18 mouse cellular contexts compared by ENCODE assay signal in the genomic region with DNA sequence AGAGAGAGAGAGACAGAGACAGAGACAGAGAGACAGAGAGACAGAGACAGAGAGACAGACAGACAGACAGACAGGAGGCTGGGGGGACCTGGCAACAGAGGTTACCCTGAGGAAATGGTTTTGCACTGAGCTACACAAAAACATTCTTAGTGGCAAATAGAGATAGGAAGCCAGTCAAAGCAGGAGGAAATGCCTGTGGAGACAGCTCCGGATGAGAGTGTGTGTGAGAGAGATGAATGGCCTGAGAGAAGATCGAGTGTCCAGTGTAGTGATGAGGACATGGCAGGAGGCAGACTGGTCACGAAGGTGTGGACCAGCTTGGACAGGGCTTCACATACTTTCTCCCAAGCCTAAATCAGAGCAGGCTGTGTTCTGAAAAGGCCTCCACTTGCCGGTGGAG. TPM values are rescaled to one million over a fixed set of nuclear protein-coding genes. Genes with fewer than 3 reads are reported as not detected.
DNase-seq lines count a peak whose midpoint lies in the region; ATAC-seq and TF ChIP-seq lines count a peak whose summit lies in the region.
"Had no signal": no experiment of that assay in that cellular context is flagged by ENCODE, and none has a peak within 500 bp of the region (broad histone marks: within the 10 kb centered on the region; RNA-seq: fewer than 3 reads in every experiment).

No protein-coding gene starts in this region.

- peaks cover 10% of the 10 kb centered on the region for H3K79me2 ChIP-seq in heart, adult 2 months (replicated peaks; ENCODE audit: control insufficient read depth, insufficient read depth, low read length)

- no peaks in the 10 kb centered on the region for H3K9me3 ChIP-seq in heart, embryonic 11.5 days (replicated peaks; ENCODE audit: control insufficient read depth, low read length)
- H3K9me3 ChIP-seq in kidney, embryonic 15.5 days (replicated peaks) = no peaks in the 10 kb centered on the region
- H3K9me3 ChIP-seq in megakaryocyte, embryonic 14.5 days = no peaks in the 10 kb centered on the region
- no peaks in the 10 kb centered on the region for H3K9me3 ChIP-seq in intestine, postnatal 0 days (ENCODE audit: control insufficient read depth)
- H3K9me3 ChIP-seq: G1E; midbrain, embryonic 12.5 days had no signal

- no peak overlapping the region for H3K9ac ChIP-seq in heart, embryonic 11.5 days (ENCODE audit: low read depth, low read length)
- no peak overlapping the region for H3K9ac ChIP-seq in heart, adult 2 months (ENCODE audit: low read depth, low read length)
- no peak overlapping the region for H3K9ac ChIP-seq in kidney, embryonic 15.5 days
- no peak overlapping the region for H3K9ac ChIP-seq in intestine, postnatal 0 days (ENCODE audit: low read depth, low read length)
- H3K9ac ChIP-seq: forebrain, postnatal 0 days; midbrain, embryonic 12.5 days had no signal

- no peak overlapping the region for H3K4me2 ChIP-seq in heart, embryonic 11.5 days
- H3K4me2 ChIP-seq in kidney, embryonic 15.5 days = no peak overlapping the region
- no peak overlapping the region for H3K4me2 ChIP-seq in intestine, postnatal 0 days (replicated peaks; ENCODE audit: low read depth)
- H3K4me2 ChIP-seq: midbrain, embryonic 12.5 days had no signal

- H3K36me3 ChIP-seq in heart, embryonic 11.5 days (ENCODE audit: control insufficient read depth, insufficient read depth, low read length) = no peaks in the 10 kb centered on the region
- H3K36me3 ChIP-seq in heart, adult 2 months (ENCODE audit: control insufficient read depth, insufficient read depth, low read length) = no peaks in the 10 kb centered on the region; the same call in 1 of the 2 replicates
- H3K36me3 ChIP-seq in kidney, embryonic 15.5 days = no peaks in the 10 kb centered on the region
- peaks cover 62% of the 10 kb centered on the region for H3K36me3 ChIP-seq in megakaryocyte, embryonic 14.5 days (replicated peaks; ENCODE audit: low read length)
- no peaks in the 10 kb centered on the region for H3K36me3 ChIP-seq in intestine, postnatal 0 days (ENCODE audit: control insufficient read depth, insufficient read depth)
- H3K36me3 ChIP-seq: midbrain, embryonic 12.5 days had no signal

- H3K4me3 ChIP-seq in heart, embryonic 11.5 days (ENCODE audit: low read depth, low read length) = no peak overlapping the region
- no peak overlapping the region for H3K4me3 ChIP-seq in heart, adult 2 months
- H3K4me3 ChIP-seq in kidney, embryonic 15.5 days (replicated peaks) = no peak overlapping the region
- H3K4me3 ChIP-seq in megakaryocyte, embryonic 14.5 days (replicated peaks) = peak overlapping the region; percentile 84
- H3K4me3 ChIP-seq in intestine, postnatal 0 days (ENCODE audit: low read depth, low read length) = no peak overlapping the region
- H3K4me3 ChIP-seq: left cerebral cortex, adult 2 months; midbrain, embryonic 12.5 days; myocyte had no signal

- no peaks in the 10 kb centered on the region for H3K27me3 ChIP-seq in heart, embryonic 11.5 days (ENCODE audit: control insufficient read depth, insufficient read depth, low read length)
- no peaks in the 10 kb centered on the region for H3K27me3 ChIP-seq in heart, adult 2 months (ENCODE audit: control insufficient read depth, insufficient read depth, low read length)
- H3K27me3 ChIP-seq in kidney, embryonic 15.5 days = no peaks in the 10 kb centered on the region
- no peaks in the 10 kb centered on the region for H3K27me3 ChIP-seq in megakaryocyte, embryonic 14.5 days (replicated peaks)
- H3K27me3 ChIP-seq in intestine, postnatal 0 days (replicated peaks; ENCODE audit: control insufficient read depth, insufficient read depth, low read length) = no peaks in the 10 kb centered on the region
- H3K27me3 ChIP-seq: midbrain, embryonic 12.5 days had no signal

- peaks cover 43% of the 10 kb centered on the region for H3K4me1 ChIP-seq in heart, embryonic 11.5 days (ENCODE audit: control insufficient read depth, insufficient read depth, low read length)
- H3K4me1 ChIP-seq in heart, adult 2 months (ENCODE audit: control insufficient read depth, insufficient read depth, low read length) = peaks cover 30% of the 10 kb centered on the region
- peaks cover 30% of the 10 kb centered on the region for H3K4me1 ChIP-seq in kidney, embryonic 15.5 days
- H3K4me1 ChIP-seq in megakaryocyte, embryonic 14.5 days = peaks cover 97% of the 10 kb centered on the region
- H3K4me1 ChIP-seq in intestine, postnatal 0 days (replicated peaks; ENCODE audit: control insufficient read depth, insufficient read depth, low read length) = peaks cover 28% of the 10 kb centered on the region

- no peak for TF ChIP-seq EP300 in heart, adult 2 months (IDR thresholded peaks at IDR 0.05; ENCODE audit: insufficient read depth, low read depth, low read length)

- intact Hi-C loops in heart, adult 2 months (cut with DNase I) = no loop called here

- no peak for TF ChIP-seq POLR2A in heart, adult 2 months (IDR thresholded peaks at IDR 0.05; ENCODE audit: insufficient read depth, low read depth, low read length)

- no peak for ATAC-seq in heart, embryonic 11.5 days (replicated peaks; ENCODE audit: insufficient number of reproducible peaks, low FRiP score, low TSS enrichment)
- ATAC-seq in kidney, embryonic 15.5 days (replicated peaks; ENCODE audit: low FRiP score) = no peak
- ATAC-seq in megakaryocyte, adult 5-6 weeks (ENCODE audit: poor library complexity, severe bottlenecking) = no peak
- ATAC-seq in intestine, postnatal 0 days = no peak
- ATAC-seq: forebrain, postnatal 0 days had no signal

- 45% methylated on average over 4 of the region's 4 CpGs for WGBS in heart, embryonic 11.5 days (ENCODE audit: insufficient replicate concordance)
- WGBS in heart, adult 2 months = 27% methylated on average over 4 of the region's 4 CpGs
- WGBS in kidney, embryonic 15.5 days = 42% methylated on average over 4 of the region's 4 CpGs
- 67% methylated on average over 4 of the region's 4 CpGs for WGBS in intestine, postnatal 0 days

- DNase-seq in heart, adult 2 months = no peak
- DNase-seq in kidney, postnatal 10 days = no peak
- DNase-seq in gastrocnemius, adult 18-20 months (ENCODE audit: low spot score) = no peak
- DNase-seq: adrenal gland, adult 2 months; B cell, adult 2 months; cerebellum, adult 11 months; cerebellum, postnatal 25 days; forebrain, postnatal 0 days; kidney, adult 11 months had no signal

- 0 out of 2 replicates have a peak overlapping the region, but pooled peaks have one; percentile 4 for H3K27ac ChIP-seq in heart, embryonic 11.5 days (ENCODE audit: low read depth, low read length)
- no peak overlapping the region for H3K27ac ChIP-seq in heart, adult 2 months
- H3K27ac ChIP-seq in kidney, embryonic 15.5 days = peak overlapping the region; percentile 34; the same call in 1 of the 2 replicates
- 0 out of 2 replicates have a peak overlapping the region, but pooled peaks have one; percentile 31 for H3K27ac ChIP-seq in intestine, postnatal 0 days (ENCODE audit: low read depth, low read length)
- H3K27ac ChIP-seq: left cerebral cortex, adult 2 months; midbrain, embryonic 12.5 days had no signal

- TF ChIP-seq CTCF in heart, adult 2 months (IDR thresholded peaks at IDR 0.05) = no peak
- no peak for TF ChIP-seq CTCF in intestine, postnatal 0 days (IDR thresholded peaks at IDR 0.05; ENCODE audit: low read depth)

RNA-seq across cellular contexts. Expression of a gene that starts 20.2 kb away (rescaled TPM):
- 15.5 and 16.6 TPM in 2 replicates for polyA plus RNA-seq in heart, embryonic 11.5 days (2014; fragmentation: Nextera tagmentation; extraction: Ambion mirVana)
- total RNA-seq in heart, adult 2 months (2021) = 1 to 10 TPM; 8.8 to 9.2 TPM
- 7.4 and 9.7 TPM in 2 replicates for polyA plus RNA-seq in heart, adult 2 months (2012; rRNA removed)
- polyA plus RNA-seq in kidney, embryonic 15.5 days (2015; fragmentation: Nextera tagmentation; extraction: Ambion mirVana) = 20.9 and 21.1 TPM in 2 replicates
- 4.4 and 4.6 TPM in 2 replicates for polyA plus RNA-seq in megakaryocyte, embryonic 14.5 days (2012; ENCODE audit: insufficient read depth, low replicate concordance)
- total RNA-seq in megakaryocyte, adult 5-6 weeks (2015) = 16.1 and 17.4 TPM in 2 replicates
- 20.6 and 23.3 TPM in 2 replicates for total RNA-seq in megakaryocyte, adult 5-6 weeks (2017)
- polyA plus RNA-seq in intestine, postnatal 0 days (2015; fragmentation: Nextera tagmentation; extraction: Ambion mirVana) = 6.6 and 7.0 TPM in 2 replicates
- total RNA-seq in gastrocnemius, adult 18-20 months (2021) = 1 to 10 TPM; 2.2 to 4.0 TPM
